Mouse (Mus musculus): ENCODE measurements around the gene Spaca4. TPM values are rescaled to one million over a fixed set of nuclear protein-coding genes. Genes with fewer than 3 reads are reported as not detected.

Spaca4 gene
- not detected in 2 replicates for polyA plus RNA-seq (2012)

DNA sequence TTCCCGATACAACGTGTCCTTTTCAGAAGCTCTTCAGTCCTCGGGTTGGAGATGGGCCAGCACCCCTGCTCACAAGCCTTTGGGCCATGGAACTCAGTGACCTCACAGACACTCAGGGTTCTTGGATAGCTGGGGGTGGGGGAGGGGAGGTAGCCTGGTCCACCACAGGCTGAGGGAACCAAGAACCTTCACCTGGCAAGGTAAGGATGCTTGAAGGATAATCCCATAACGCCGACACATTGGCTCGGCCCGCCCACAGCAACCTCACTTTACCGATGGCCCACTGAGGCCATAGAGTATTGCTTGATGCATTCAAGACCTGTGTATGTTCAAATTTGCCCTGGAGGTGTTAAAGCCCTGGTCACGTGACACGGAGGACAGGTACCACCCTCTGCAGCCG, at the start of gene Spaca4:
Gene Spaca4, minus strand, starts transcription at position 101 of the 400 bp plus-strand sequence.
- Histone ChIP-seq H3K4me1 (ENCODE audit: control insufficient read depth) (peaks cover 22% of the 10 kb centered on the region), H3K9me3 (ENCODE audit: control insufficient read depth, low read length) (no peaks in the 10 kb centered on the region), H3K36me3 (ENCODE audit: control insufficient read depth) (peaks cover 89% of the 10 kb centered on the region), H3K27me3 (ENCODE audit: control insufficient read depth) (no peaks in the 10 kb centered on the region), H3K4me3 (replicated peaks) (no peak within 1 kb of the TSS)
- no peak for TF ChIP-seq GATA1 (IDR thresholded peaks at IDR 0.05; ENCODE audit: low read length)
- TF ChIP-seq TAL1 (IDR thresholded peaks at IDR 0.05; ENCODE audit: low read length), result no peak

DNA sequence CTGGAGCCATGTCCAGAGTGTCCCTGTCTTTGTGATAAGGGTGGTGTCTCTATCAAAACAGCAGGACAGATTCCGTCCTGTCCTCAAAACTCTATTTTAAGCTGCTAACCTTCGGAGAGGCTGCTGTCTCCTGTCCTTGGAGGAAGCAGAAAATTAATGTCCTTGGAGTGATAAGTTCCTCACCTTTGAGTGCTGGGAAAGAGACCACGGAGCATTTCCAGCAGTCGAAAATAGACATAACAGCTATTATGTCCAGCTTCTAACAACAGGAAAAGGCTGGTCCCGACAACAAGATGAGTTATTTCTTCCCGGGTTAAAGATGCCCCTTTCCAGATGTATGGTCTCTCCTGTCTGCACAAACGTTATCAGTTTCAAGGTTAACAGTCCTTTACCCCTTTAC, 49.6 kb upstream of the Spaca4 start:
- no peak for TF ChIP-seq TAL1 (IDR thresholded peaks at IDR 0.05; ENCODE audit: low read length)
- TF ChIP-seq GATA1 (IDR thresholded peaks at IDR 0.05; ENCODE audit: low read length), result no peak
- no peaks in the 10 kb centered on the region for H3K9me3 ChIP-seq (ENCODE audit: control insufficient read depth, low read length)
- H3K4me3 ChIP-seq (replicated peaks), result no peak overlapping the region
- H3K4me1 ChIP-seq (ENCODE audit: control insufficient read depth), result peaks cover 5% of the 10 kb centered on the region
- H3K36me3 ChIP-seq (ENCODE audit: control insufficient read depth), result no peaks in the 10 kb centered on the region
- H3K27me3 ChIP-seq (ENCODE audit: control insufficient read depth), result peaks cover 18% of the 10 kb centered on the region

DNA sequence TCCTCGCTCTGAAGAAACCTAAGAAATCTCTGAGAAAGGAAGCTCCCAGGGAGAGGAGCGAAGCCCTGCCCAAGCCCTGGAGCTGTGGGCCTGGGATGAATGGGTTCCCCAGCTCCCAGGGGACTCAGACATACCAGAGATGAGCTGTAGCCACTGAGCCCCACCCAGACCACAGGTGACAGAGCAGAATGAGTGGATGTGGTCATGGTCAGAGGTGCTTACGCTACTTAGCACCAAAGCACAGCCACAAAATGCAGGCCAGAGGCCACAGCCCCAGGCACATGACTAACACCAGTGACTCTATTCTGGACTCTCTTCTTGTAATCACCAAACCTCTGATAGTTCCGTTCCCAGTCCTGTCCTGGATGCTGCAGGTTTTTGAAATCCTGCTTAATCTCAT, 45.5 kb upstream of the Spaca4 start:
- no peak for TF ChIP-seq GATA1 (IDR thresholded peaks at IDR 0.05; ENCODE audit: low read length)
- TF ChIP-seq TAL1 (IDR thresholded peaks at IDR 0.05; ENCODE audit: low read length), result no peak
- Histone ChIP-seq H3K27me3 (ENCODE audit: control insufficient read depth) (peaks cover 7% of the 10 kb centered on the region), H3K4me3 (replicated peaks) (no peak overlapping the region), H3K4me1 (ENCODE audit: control insufficient read depth) (no peaks in the 10 kb centered on the region), H3K36me3 (ENCODE audit: control insufficient read depth) (no peaks in the 10 kb centered on the region), H3K9me3 (ENCODE audit: control insufficient read depth, low read length) (no peaks in the 10 kb centered on the region)

DNA sequence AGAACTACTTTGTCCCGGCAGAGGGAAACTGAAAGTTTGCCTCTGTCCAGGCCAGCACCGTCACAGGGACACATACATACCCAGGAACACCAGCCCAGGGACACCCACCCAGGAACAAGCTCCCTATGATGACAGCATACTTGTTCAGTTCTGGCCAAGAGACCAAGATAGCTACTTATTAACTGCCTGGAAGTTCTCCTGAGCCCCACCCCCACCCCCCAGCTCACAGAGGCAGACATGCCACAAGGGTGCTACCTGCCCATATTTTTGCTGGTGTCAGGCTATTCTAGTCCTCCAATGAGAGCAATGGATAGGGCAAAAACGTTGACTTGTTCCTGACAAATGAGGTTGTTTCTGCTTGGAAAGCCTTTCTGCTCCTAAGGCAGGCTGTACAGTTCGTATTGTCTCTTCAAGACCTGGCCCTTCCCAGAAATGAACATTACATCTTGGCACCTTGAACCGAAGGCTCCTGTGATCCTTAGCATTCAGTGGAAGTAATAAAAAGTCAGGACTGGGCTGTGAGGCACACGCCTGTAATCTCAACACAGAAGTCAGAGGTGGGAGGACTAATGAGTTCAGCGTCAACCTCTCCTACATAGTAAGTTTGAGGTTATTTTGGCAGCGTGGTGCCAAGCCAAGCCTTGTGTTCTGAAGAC, 44.9 kb upstream of the Spaca4 start:
- Histone ChIP-seq H3K4me1 (ENCODE audit: control insufficient read depth) (no peaks in the 10 kb centered on the region), H3K4me3 (replicated peaks) (no peak overlapping the region), H3K27me3 (ENCODE audit: control insufficient read depth) (peaks cover 7% of the 10 kb centered on the region), H3K36me3 (ENCODE audit: control insufficient read depth) (no peaks in the 10 kb centered on the region), H3K9me3 (ENCODE audit: control insufficient read depth, low read length) (no peaks in the 10 kb centered on the region)
- no peak for TF ChIP-seq TAL1 (IDR thresholded peaks at IDR 0.05; ENCODE audit: low read length)
- TF ChIP-seq GATA1 (IDR thresholded peaks at IDR 0.05; ENCODE audit: low read length), result no peak

DNA sequence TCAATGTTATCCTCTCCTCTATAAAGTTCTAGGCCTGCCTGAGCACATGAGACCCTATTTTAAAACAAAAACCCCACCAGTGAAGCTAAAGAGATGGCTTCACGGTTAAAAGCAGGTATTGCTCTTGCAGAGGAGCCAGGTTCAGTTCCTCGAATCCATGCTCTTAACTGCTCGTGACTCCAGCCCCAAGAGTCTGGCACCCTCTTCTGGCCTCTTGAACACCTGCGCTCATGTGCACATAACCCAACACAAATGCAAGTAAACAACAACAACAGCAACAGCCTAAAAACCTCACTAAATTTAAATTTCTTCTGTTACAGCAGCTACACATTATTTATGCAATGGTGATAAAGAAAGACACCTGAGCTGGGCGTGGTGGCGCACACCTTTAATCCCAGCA, 41.9 kb upstream of the Spaca4 start:
- TF ChIP-seq TAL1 (IDR thresholded peaks at IDR 0.05; ENCODE audit: low read length) (no peak), GATA1 (IDR thresholded peaks at IDR 0.05; ENCODE audit: low read length) (no peak)

DNA sequence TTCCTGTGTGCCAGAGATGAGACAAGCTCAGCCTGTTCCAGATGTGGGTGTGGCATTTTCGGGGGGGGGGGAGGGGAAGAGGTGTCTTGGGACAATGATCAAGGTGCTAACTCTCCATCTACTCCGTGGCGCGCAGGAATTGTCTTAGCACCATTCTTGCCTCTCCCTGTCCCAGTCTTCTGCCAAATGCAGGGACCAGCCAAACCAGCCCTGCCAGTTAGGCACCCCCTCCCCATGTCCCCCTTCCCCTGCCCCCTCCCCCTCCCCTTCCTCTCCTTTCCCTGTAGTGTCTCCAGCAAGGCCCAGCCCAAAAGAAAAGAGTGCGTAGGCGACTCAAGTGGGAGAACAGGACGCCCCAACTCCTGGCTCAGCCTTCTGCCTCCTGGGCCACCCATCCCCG, 41.2 kb upstream of the Spaca4 start:
- Histone ChIP-seq H3K4me3 (replicated peaks) (no peak overlapping the region), H3K4me1 (ENCODE audit: control insufficient read depth) (no peaks in the 10 kb centered on the region), H3K9me3 (ENCODE audit: control insufficient read depth, low read length) (no peaks in the 10 kb centered on the region), H3K27me3 (ENCODE audit: control insufficient read depth) (no peaks in the 10 kb centered on the region), H3K36me3 (ENCODE audit: control insufficient read depth) (no peaks in the 10 kb centered on the region)
- TF ChIP-seq GATA1 (IDR thresholded peaks at IDR 0.05; ENCODE audit: low read length), result no peak
- no peak for TF ChIP-seq TAL1 (IDR thresholded peaks at IDR 0.05; ENCODE audit: low read length)

More for the DNA sequence above, 41.9 kb upstream of the Spaca4 start:
- no peaks in the 10 kb centered on the region for H3K27me3 ChIP-seq (ENCODE audit: control insufficient read depth)
- H3K9me3 ChIP-seq (ENCODE audit: control insufficient read depth, low read length), result no peaks in the 10 kb centered on the region
- no peak overlapping the region for H3K4me3 ChIP-seq (replicated peaks)
- no peaks in the 10 kb centered on the region for H3K36me3 ChIP-seq (ENCODE audit: control insufficient read depth)
- H3K4me1 ChIP-seq (ENCODE audit: control insufficient read depth), result no peaks in the 10 kb centered on the region

DNA sequence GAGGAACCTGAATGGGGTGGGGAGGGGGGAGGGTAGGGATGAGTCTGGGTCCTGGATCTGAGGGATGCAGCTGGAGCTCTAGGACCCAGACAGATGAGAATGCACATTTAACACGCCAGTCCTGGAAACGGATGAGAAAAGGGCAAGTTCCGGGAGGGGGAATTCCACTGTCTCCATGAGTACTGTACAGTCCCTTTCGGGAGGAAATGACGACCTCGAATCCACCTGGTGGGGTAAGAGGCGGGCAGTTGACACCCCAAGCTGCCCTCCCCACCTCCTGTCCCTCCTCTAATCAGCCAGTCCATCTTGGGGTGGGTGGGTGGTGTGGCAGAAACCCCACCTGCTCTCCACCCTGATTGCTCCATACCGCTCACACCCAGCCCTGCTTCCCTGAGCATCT, 40.4 kb upstream of the Spaca4 start:
- TF ChIP-seq GATA1 (IDR thresholded peaks at IDR 0.05; ENCODE audit: low read length) (no peak), TAL1 (IDR thresholded peaks at IDR 0.05; ENCODE audit: low read length) (no peak)
- no peak overlapping the region for H3K4me3 ChIP-seq (replicated peaks)
- no peaks in the 10 kb centered on the region for H3K36me3 ChIP-seq (ENCODE audit: control insufficient read depth)
- H3K4me1 ChIP-seq (ENCODE audit: control insufficient read depth), result no peaks in the 10 kb centered on the region
- H3K27me3 ChIP-seq (ENCODE audit: control insufficient read depth), result no peaks in the 10 kb centered on the region
- no peaks in the 10 kb centered on the region for H3K9me3 ChIP-seq (ENCODE audit: control insufficient read depth, low read length)

DNA sequence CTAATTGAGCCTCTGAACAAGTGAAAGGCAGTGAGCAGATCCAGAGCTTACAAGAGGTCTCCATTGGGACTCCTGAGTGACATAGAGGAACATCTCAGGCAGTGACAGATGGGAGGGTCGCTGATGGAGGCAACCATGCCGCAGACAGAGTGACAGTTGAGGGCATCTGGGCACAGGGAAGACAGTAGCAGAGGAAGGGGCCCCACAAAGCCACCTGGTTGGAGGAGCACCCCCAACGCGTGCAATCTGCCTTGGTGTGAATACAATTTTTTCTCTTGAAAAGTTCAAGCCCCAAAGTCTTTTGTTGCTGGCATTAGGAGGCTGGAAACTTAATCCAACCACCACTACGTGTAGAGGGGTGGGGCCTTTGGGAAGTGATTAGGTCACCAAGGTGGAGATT, 34.5 kb upstream of the Spaca4 start:
- TF ChIP-seq GATA1 (IDR thresholded peaks at IDR 0.05; ENCODE audit: low read length), result no peak
- TF ChIP-seq TAL1 (IDR thresholded peaks at IDR 0.05; ENCODE audit: low read length), result no peak
- H3K4me3 ChIP-seq (replicated peaks), result no peak overlapping the region
- peaks cover 28% of the 10 kb centered on the region for H3K27me3 ChIP-seq (ENCODE audit: control insufficient read depth)
- no peaks in the 10 kb centered on the region for H3K4me1 ChIP-seq (ENCODE audit: control insufficient read depth)
- no peaks in the 10 kb centered on the region for H3K36me3 ChIP-seq (ENCODE audit: control insufficient read depth)
- H3K9me3 ChIP-seq (ENCODE audit: control insufficient read depth, low read length), result no peaks in the 10 kb centered on the region

DNA sequence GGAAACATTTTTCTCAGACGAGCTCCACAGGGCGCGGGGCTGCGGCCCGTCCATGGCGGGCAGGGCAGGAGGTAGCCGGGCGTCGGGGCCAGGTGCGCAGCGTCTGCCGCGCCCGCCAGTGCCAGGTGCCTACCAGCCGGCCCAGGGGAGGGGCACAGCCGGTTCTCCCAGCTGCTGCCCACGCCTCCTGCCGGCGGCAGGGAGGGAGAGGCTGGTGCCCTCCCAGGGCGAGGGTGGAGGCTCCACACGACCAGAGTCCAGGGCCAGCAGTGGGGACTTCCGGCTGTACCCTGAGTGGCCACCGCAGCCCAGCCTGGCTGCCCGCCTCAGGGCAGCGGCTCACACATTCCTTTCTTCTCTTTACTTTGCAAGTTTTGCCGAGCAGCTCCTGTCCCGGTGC, 33.8 kb upstream of the Spaca4 start:
- no peaks in the 10 kb centered on the region for H3K36me3 ChIP-seq (ENCODE audit: control insufficient read depth)
- H3K27me3 ChIP-seq (ENCODE audit: control insufficient read depth), result peaks cover 28% of the 10 kb centered on the region
- H3K4me3 ChIP-seq (replicated peaks), result no peak overlapping the region
- no peaks in the 10 kb centered on the region for H3K4me1 ChIP-seq (ENCODE audit: control insufficient read depth)
- H3K9me3 ChIP-seq (ENCODE audit: control insufficient read depth, low read length), result no peaks in the 10 kb centered on the region
- TF ChIP-seq TAL1 (IDR thresholded peaks at IDR 0.05; ENCODE audit: low read length) (no peak), GATA1 (IDR thresholded peaks at IDR 0.05; ENCODE audit: low read length) (no peak)

DNA sequence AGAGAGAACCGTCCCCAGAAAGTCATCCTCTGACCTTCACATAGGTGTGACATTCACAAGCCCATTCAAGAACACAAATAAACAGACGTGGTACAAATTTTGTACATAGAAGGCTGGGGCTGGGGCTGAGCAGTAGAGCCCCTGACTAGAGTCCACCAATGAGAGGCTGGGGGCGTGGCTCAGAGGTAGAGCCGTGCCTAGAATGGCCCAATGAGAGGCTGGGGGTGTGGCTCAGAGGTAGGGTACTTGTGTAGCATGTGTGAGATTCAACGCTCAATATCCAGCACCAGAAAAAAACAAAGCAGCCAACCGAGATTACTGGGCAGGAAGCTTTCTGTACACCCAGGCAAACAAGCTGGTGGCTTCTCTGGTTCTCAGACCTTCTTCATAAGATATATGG, 30.1 kb upstream of the Spaca4 start:
- Histone ChIP-seq H3K4me1 (ENCODE audit: control insufficient read depth) (no peaks in the 10 kb centered on the region), H3K36me3 (ENCODE audit: control insufficient read depth) (no peaks in the 10 kb centered on the region), H3K9me3 (ENCODE audit: control insufficient read depth, low read length) (peaks cover 2% of the 10 kb centered on the region; the same call in 1 of the 2 replicates), H3K27me3 (ENCODE audit: control insufficient read depth) (peaks cover 26% of the 10 kb centered on the region), H3K4me3 (replicated peaks) (no peak overlapping the region)
- no peak for TF ChIP-seq TAL1 (IDR thresholded peaks at IDR 0.05; ENCODE audit: low read length)
- TF ChIP-seq GATA1 (IDR thresholded peaks at IDR 0.05; ENCODE audit: low read length), result no peak
